Mouse (Mus musculus) kidney, embryonic 15.5 days (tissue): Measurements from ENCODE around the gene Nat9. TPM values are rescaled to one million over a fixed set of nuclear protein-coding genes. Genes with fewer than 3 reads are reported as not detected.

Experiments
- ATAC-seq: fragments of 200-750 bp; cut with Nextera tagmentation; replicated peaks from 2 replicates; pipeline ENCODE4 v1.8.0; 2017; ENCODE audit warnings: moderate TSS enrichment; ENCODE audit not compliant: low FRiP score
- H3K27ac ChIP-seq: fragments of 300-500 bp; sonication (generic); 2 replicates; pipeline ENCODE4 v1.5.1; 2015; ENCODE audit warnings: mild to moderate bottlenecking, inconsistent platforms
- H3K27me3 ChIP-seq: fragments of 300-500 bp; sonication (generic); 2 replicates; pipeline ENCODE4 v1.6.1; 2015; ENCODE audit warnings: inconsistent platforms
- H3K36me3 ChIP-seq: fragments of 300-500 bp; sonication (generic); 2 replicates; pipeline ENCODE4 v1.6.1; 2015; ENCODE audit warnings: inconsistent platforms
- H3K4me1 ChIP-seq: fragments of 300-500 bp; sonication (generic); 2 replicates; pipeline ENCODE4 v1.6.1; 2015; ENCODE audit warnings: inconsistent platforms
- H3K4me2 ChIP-seq: fragments of 300-500 bp; sonication (generic); 2 replicates; pipeline ENCODE4 v1.6.1; 2015; ENCODE audit warnings: moderate library complexity, mild to moderate bottlenecking, inconsistent platforms
- H3K4me3 ChIP-seq: fragments of 300-500 bp; sonication (generic); replicated peaks from 2 replicates; pipeline ENCODE4 v1.5.1; 2015; ENCODE audit warnings: mild to moderate bottlenecking, inconsistent platforms
- H3K9ac ChIP-seq: fragments of 300-500 bp; sonication (generic); 2 replicates; pipeline ENCODE4 v1.6.1; 2015; ENCODE audit warnings: mild to moderate bottlenecking, inconsistent platforms
- H3K9me3 ChIP-seq: fragments of 300-500 bp; sonication (generic); replicated peaks from 2 replicates; pipeline ENCODE4 v1.6.1; 2016; ENCODE audit warnings: inconsistent platforms
- WGBS: fragments of 180-500 bp; shearing (Covaris S2); methylation state at CpG from one replicate; pipeline ENCODE4 v1.1.7; 2015; ENCODE audit warnings: mixed read lengths; 5-methylcytosine and 5-hydroxymethylcytosine counted together
- polyA plus RNA-seq: library from polyadenylated mRNA; unstranded; fragments of >200 nt; fragmentation: Nextera tagmentation; extraction: Ambion mirVana; gene quantifications from 2 replicates; pipeline ENCODE4 v1.2.1, GENCODE M21; 2015

Nat9 gene
- polyA plus RNA-seq, 1 experiment from 2014 or later: 21.5 TPM

GRCm38 (mm10) chr11:115169430-115169829, 18.2 kb downstream of the Nat9 start:
- Histone ChIP-seq H3K9ac (no peak overlapping the region), H3K27me3 (no peaks in the 10 kb centered on the region; the same call in 1 of the 2 replicates), H3K4me3 (no peak overlapping the region), H3K4me2 (no peak overlapping the region), H3K36me3 (no peaks in the 10 kb centered on the region), H3K27ac (no peak overlapping the region), H3K9me3 (no peaks in the 10 kb centered on the region), H3K4me1 (peaks cover 72% of the 10 kb centered on the region)
- no peak for ATAC-seq
- WGBS: 84% methylated on average over 4 of the region's 4 CpGs

GRCm38 (mm10) chr11:115167631-115168249, 19.9 kb downstream of the Nat9 start:
- Histone ChIP-seq H3K36me3 (no peaks in the 10 kb centered on the region), H3K27ac (no peak overlapping the region), H3K9ac (no peak overlapping the region), H3K9me3 (no peaks in the 10 kb centered on the region), H3K27me3 (no peaks in the 10 kb centered on the region; the same call in 1 of the 2 replicates), H3K4me3 (no peak overlapping the region), H3K4me1 (peaks cover 63% of the 10 kb centered on the region), H3K4me2 (no peak overlapping the region)
- ATAC-seq: no peak
- WGBS: 59% methylated on average over 8 of the region's 8 CpGs

GRCm38 (mm10) chr11:115166776-115167175, 20.9 kb downstream of the Nat9 start:
- H3K36me3 ChIP-seq: no peaks in the 10 kb centered on the region
- H3K9ac ChIP-seq: no peak overlapping the region
- H3K9me3 ChIP-seq: no peaks in the 10 kb centered on the region
- no peak overlapping the region for H3K4me2 ChIP-seq
- no peak overlapping the region for H3K4me3 ChIP-seq
- no peak for ATAC-seq
- no peaks in the 10 kb centered on the region; the same call in 1 of the 2 replicates for H3K27me3 ChIP-seq
- H3K27ac ChIP-seq: no peak overlapping the region
- WGBS: 91% methylated on average over 3 of the region's 3 CpGs
- H3K4me1 ChIP-seq: peaks cover 63% of the 10 kb centered on the region

GRCm38 (mm10) chr11:115164976-115165374, 22.7 kb downstream of the Nat9 start:
- peak overlapping the region; percentile 71 for H3K27ac ChIP-seq

GRCm38 (mm10) chr11:115164341-115164975, 23.2 kb downstream of the Nat9 start:
- H3K4me3 ChIP-seq: peak overlapping the region; percentile 66
- peak overlapping the region; percentile 89 for H3K4me2 ChIP-seq
- WGBS: 0% methylated on average over 14 of the region's 14 CpGs
- no peaks in the 10 kb centered on the region; the same call in 1 of the 2 replicates for H3K27me3 ChIP-seq
- peaks cover 54% of the 10 kb centered on the region for H3K4me1 ChIP-seq
- H3K9me3 ChIP-seq: no peaks in the 10 kb centered on the region
- no peaks in the 10 kb centered on the region for H3K36me3 ChIP-seq
- H3K9ac ChIP-seq: peak overlapping the region; percentile 64
- H3K27ac ChIP-seq: peak overlapping the region; percentile 71
- peak; percentile 30 for ATAC-seq

More at GRCm38 (mm10) chr11:115164976-115165374, 22.7 kb downstream of the Nat9 start:
- Histone ChIP-seq H3K9me3 (no peaks in the 10 kb centered on the region), H3K4me1 (peaks cover 54% of the 10 kb centered on the region), H3K9ac (peak overlapping the region; percentile 64), H3K36me3 (no peaks in the 10 kb centered on the region), H3K4me3 (peak overlapping the region; percentile 66), H3K27me3 (no peaks in the 10 kb centered on the region; the same call in 1 of the 2 replicates), H3K4me2 (peak overlapping the region; percentile 89)
- under 1% methylated on average over 9 of the region's 9 CpGs for WGBS
- no peak for ATAC-seq

- H3K9me3 ChIP-seq: no peaks in the 10 kb centered on the region
- peak overlapping the region; percentile 66 for H3K4me3 ChIP-seq
- peak overlapping the region; percentile 89 for H3K4me2 ChIP-seq
- peak overlapping the region; percentile 64 for H3K9ac ChIP-seq
- peaks cover 55% of the 10 kb centered on the region for H3K4me1 ChIP-seq
- H3K27me3 ChIP-seq: no peaks in the 10 kb centered on the region; the same call in 1 of the 2 replicates
- no peaks in the 10 kb centered on the region for H3K36me3 ChIP-seq
- under 1% methylated on average over 47 of the region's 47 CpGs for WGBS
- peak overlapping the region; percentile 71 for H3K27ac ChIP-seq
- ATAC-seq: 0 out of 2 replicates have a peak, but pooled peaks have one; percentile 9
Observed at GRCm38 (mm10) chr11:115163568-115164150, 24.0 kb downstream of the Nat9 start.

GRCm38 (mm10) chr11:115162832-115163480, 24.7 kb downstream of the Nat9 start, which contains the start of gene Slc9a3r1:
Slc9a3r1 (plus strand) TSS chr11:115163341.
- Histone ChIP-seq H3K9ac (peak within 1 kb of the TSS; percentile 64), H3K27me3 (no peaks in the 10 kb centered on the region; the same call in 1 of the 2 replicates), H3K27ac (peak within 1 kb of the TSS; percentile 87), H3K4me2 (peak within 1 kb of the TSS; percentile 89), H3K4me3 (peak within 1 kb of the TSS; percentile 66), H3K36me3 (no peaks in the 10 kb centered on the region), H3K4me1 (peaks cover 60% of the 10 kb centered on the region), H3K9me3 (no peaks in the 10 kb centered on the region)
- peak; percentile 94 for ATAC-seq
- under 1% methylated on average over 47 of the region's 47 CpGs for WGBS

GRCm38 (mm10) chr11:115162205-115162601, 25.5 kb downstream of the Nat9 start:
- Histone ChIP-seq H3K27me3 (no peaks in the 10 kb centered on the region; the same call in 1 of the 2 replicates), H3K36me3 (no peaks in the 10 kb centered on the region), H3K27ac (peak overlapping the region; percentile 87; the same call in 1 of the 2 replicates), H3K9me3 (no peaks in the 10 kb centered on the region), H3K9ac (0 out of 2 replicates have a peak overlapping the region, but pooled peaks have one; percentile 48), H3K4me3 (peak overlapping the region; percentile 66), H3K4me2 (peak overlapping the region; percentile 89), H3K4me1 (peaks cover 56% of the 10 kb centered on the region)
- ATAC-seq: no peak
- 32% methylated on average over 9 of the region's 9 CpGs for WGBS

- H3K27me3 ChIP-seq: peaks cover under 1% of the 10 kb centered on the region; the same call in 1 of the 2 replicates
- no peak overlapping the region for H3K9ac ChIP-seq
- no peak for ATAC-seq
- H3K36me3 ChIP-seq: no peaks in the 10 kb centered on the region
- H3K4me1 ChIP-seq: peaks cover 54% of the 10 kb centered on the region
- H3K4me3 ChIP-seq: no peak overlapping the region
- 68% methylated on average over 9 of the region's 9 CpGs for WGBS
- no peaks in the 10 kb centered on the region for H3K9me3 ChIP-seq
- no peak overlapping the region; the same call in 1 of the 2 replicates for H3K27ac ChIP-seq
- H3K4me2 ChIP-seq: no peak overlapping the region
Observed at GRCm38 (mm10) chr11:115161578-115162204, 26.0 kb downstream of the Nat9 start.

GRCm38 (mm10) chr11:115160883-115161577, 26.6 kb downstream of the Nat9 start:
- Histone ChIP-seq H3K27ac (no peak overlapping the region), H3K4me2 (no peak overlapping the region), H3K4me3 (no peak overlapping the region), H3K4me1 (peaks cover 49% of the 10 kb centered on the region), H3K9me3 (no peaks in the 10 kb centered on the region), H3K9ac (no peak overlapping the region), H3K27me3 (peaks cover 7% of the 10 kb centered on the region), H3K36me3 (no peaks in the 10 kb centered on the region)
- 41% methylated on average over 10 of the region's 10 CpGs for WGBS
- ATAC-seq: no peak
